Mouse (Mus musculus) liver, embryonic 11.5 days (tissue): Measurements from ENCODE around the gene Cradd. TPM values are rescaled to one million over a fixed set of nuclear protein-coding genes. Genes with fewer than 3 reads are reported as not detected.

Experiments used
- ATAC-seq: fragments of 200-750 bp; cut with Nextera tagmentation; replicated peaks from 2 replicates; pipeline ENCODE4 v1.8.0; 2017; ENCODE audit warnings: moderate number of reproducible peaks, mild to moderate bottlenecking, moderate TSS enrichment, moderate library complexity; ENCODE audit not compliant: low FRiP score
- DNase-seq: peaks from one replicate; pipeline ENCODE4 v3.0.0-alpha.2; 2017; ENCODE audit warnings: low spot score
- H3K27ac ChIP-seq: fragments of 300-500 bp; sonication (generic); 2 replicates; pipeline ENCODE4 v1.5.1; 2014; ENCODE audit warnings: mild to moderate bottlenecking, low read depth, low read length, control low read depth
- H3K27me3 ChIP-seq: fragments of 300-500 bp; sonication (generic); replicated peaks from 2 replicates; pipeline ENCODE4 v1.6.1; 2014; ENCODE audit warnings: low read length, mixed read lengths; ENCODE audit not compliant: control insufficient read depth, insufficient read depth
- H3K36me3 ChIP-seq: fragments of 300-500 bp; sonication (generic); 2 replicates; pipeline ENCODE4 v1.6.1; 2014; ENCODE audit warnings: mild to moderate bottlenecking, low read length, moderate library complexity, mixed read lengths; ENCODE audit not compliant: control insufficient read depth, insufficient read depth
- H3K4me1 ChIP-seq: fragments of 300-500 bp; sonication (generic); replicated peaks from 2 replicates; pipeline ENCODE4 v1.6.1; 2014; ENCODE audit warnings: low read length, mixed read lengths; ENCODE audit not compliant: control insufficient read depth, insufficient read depth
- H3K4me2 ChIP-seq: fragments of 300-500 bp; sonication (generic); 2 replicates; pipeline ENCODE4 v1.6.1; 2014; ENCODE audit warnings: mild to moderate bottlenecking, control low read depth, moderate library complexity
- H3K4me3 ChIP-seq: fragments of 300-500 bp; sonication (generic); 2 replicates; pipeline ENCODE4 v1.5.1; 2014; ENCODE audit warnings: low read depth, low read length, control low read depth
- H3K9ac ChIP-seq: fragments of 300-500 bp; sonication (generic); 2 replicates; pipeline ENCODE4 v1.6.1; 2014; ENCODE audit warnings: low read depth, low read length, control low read depth
- H3K9me3 ChIP-seq: fragments of 300-500 bp; sonication (generic); 2 replicates; pipeline ENCODE4 v1.6.1; 2016; ENCODE audit warnings: low read length, inconsistent platforms, mixed read lengths; ENCODE audit not compliant: control insufficient read depth
- WGBS: fragments of 180-500 bp; shearing (Covaris S2); extraction: QIAGEN DNeasy Blood & Tissue Kit; methylation state at CpG from one replicate; pipeline ENCODE4 v1.1.7; 2014; 5-methylcytosine and 5-hydroxymethylcytosine counted together
- polyA plus RNA-seq: library from polyadenylated mRNA; unstranded; fragments of >200 nt; fragmentation: Nextera tagmentation; extraction: Ambion mirVana; gene quantifications from 2 replicates; pipeline ENCODE4 v1.2.1, GENCODE M21; 2014

Gene Cradd
- polyA plus RNA-seq, 1 experiment from 2014 or later = 10.5 TPM

- H3K27ac ChIP-seq = no peak overlapping the region
- no peak overlapping the region for H3K4me2 ChIP-seq
- no peaks in the 10 kb centered on the region for H3K27me3 ChIP-seq
- H3K4me3 ChIP-seq = no peak overlapping the region
- no peak for DNase-seq
- 88% methylated on average over 5 of the region's 7 CpGs for WGBS
- no peaks in the 10 kb centered on the region for H3K4me1 ChIP-seq
- no peak overlapping the region for H3K9ac ChIP-seq
- H3K36me3 ChIP-seq = no peaks in the 10 kb centered on the region
- no peak for ATAC-seq
- no peaks in the 10 kb centered on the region for H3K9me3 ChIP-seq
Observed at GRCm38 (mm10) chr10:95156410-95156809, 167.5 kb downstream of the Cradd start.

DNA sequence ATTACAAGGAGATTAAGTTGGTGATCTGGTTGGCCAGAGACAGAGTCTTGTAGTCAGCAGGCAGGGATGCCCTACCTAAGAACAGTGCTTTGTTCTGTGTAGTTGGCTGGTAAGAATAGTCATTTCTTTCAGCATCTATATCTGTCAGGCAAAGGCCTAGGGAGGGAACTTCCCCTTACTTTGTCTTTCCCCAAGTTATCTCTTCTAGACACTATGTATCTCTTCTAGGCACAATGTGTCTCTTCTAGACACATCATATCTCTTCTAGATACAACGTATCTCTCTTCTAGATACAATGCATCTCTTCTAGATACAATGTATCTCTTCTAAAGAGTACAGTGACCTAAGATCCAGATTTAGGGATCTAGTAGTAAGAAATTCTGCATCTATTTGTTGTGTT lies 169.3 kb downstream of the Cradd start:
- Histone ChIP-seq H3K4me1 (no peaks in the 10 kb centered on the region), H3K9me3 (no peaks in the 10 kb centered on the region), H3K4me3 (no peak overlapping the region), H3K27ac (no peak overlapping the region), H3K9ac (no peak overlapping the region), H3K36me3 (no peaks in the 10 kb centered on the region), H3K27me3 (no peaks in the 10 kb centered on the region), H3K4me2 (no peak overlapping the region)
- WGBS = 55% methylated on average over 1 of the region's 1 CpGs
- DNase-seq (no peak), ATAC-seq (no peak)

GRCm38 (mm10) chr10:95153224-95153623 lies 170.7 kb downstream of the Cradd start:
- WGBS = 62% methylated on average over 7 of the region's 7 CpGs
- Histone ChIP-seq H3K9ac (no peak overlapping the region), H3K27me3 (no peaks in the 10 kb centered on the region), H3K9me3 (no peaks in the 10 kb centered on the region), H3K4me3 (no peak overlapping the region), H3K27ac (no peak overlapping the region), H3K4me1 (no peaks in the 10 kb centered on the region), H3K4me2 (no peak overlapping the region), H3K36me3 (no peaks in the 10 kb centered on the region)
- DNase-seq = no peak
- no peak for ATAC-seq

- Histone ChIP-seq H3K4me1 (no peaks in the 10 kb centered on the region), H3K4me2 (no peak overlapping the region), H3K9me3 (no peaks in the 10 kb centered on the region), H3K9ac (no peak overlapping the region), H3K36me3 (no peaks in the 10 kb centered on the region), H3K27me3 (no peaks in the 10 kb centered on the region), H3K27ac (no peak overlapping the region), H3K4me3 (no peak overlapping the region)
- ATAC-seq = no peak
- DNase-seq = no peak
- WGBS = 80% methylated on average over 9 of the region's 9 CpGs
Observed at GRCm38 (mm10) chr10:95152503-95152989, 171.4 kb downstream of the Cradd start.

DNA sequence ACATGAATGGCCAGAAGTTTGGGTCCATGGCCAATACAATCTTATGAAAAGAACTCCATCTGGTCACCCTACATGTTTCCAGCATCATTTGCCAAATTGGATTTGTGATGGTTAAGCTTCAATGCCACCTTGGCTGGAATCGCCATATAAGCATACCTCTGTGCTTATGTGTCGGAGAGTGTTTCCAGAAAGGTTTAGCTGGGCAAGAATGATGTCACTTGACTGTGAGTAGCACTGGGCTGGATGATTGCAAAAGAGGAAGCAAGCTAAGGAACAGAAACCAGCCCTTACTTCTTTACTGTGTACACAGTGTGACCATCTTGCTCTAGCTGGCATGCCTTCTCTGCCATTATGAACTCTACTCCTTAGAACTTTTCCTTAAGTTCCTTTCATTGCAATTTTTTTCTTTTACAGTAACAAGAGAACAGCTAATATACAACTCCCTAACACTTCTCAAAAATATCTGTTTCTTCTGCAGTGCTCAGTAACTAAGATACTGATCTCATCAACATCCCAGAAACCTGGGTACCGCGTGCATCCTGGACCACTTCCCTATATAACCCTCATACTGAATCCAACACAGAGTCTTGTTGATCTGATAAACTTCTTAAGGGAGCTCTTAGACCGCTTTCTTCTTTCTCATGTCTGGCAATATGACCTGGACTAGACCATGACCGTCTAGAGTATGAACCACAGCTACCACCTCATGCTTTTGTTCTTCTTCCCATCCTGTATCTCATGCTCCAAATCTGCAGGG lies 172.7 kb downstream of the Cradd start:
- no peak overlapping the region for H3K9ac ChIP-seq
- H3K4me2 ChIP-seq = no peak overlapping the region
- no peak overlapping the region for H3K27ac ChIP-seq
- no peak for DNase-seq
- no peaks in the 10 kb centered on the region for H3K9me3 ChIP-seq
- ATAC-seq = no peak
- WGBS = 82% methylated on average over 6 of the region's 6 CpGs
- no peaks in the 10 kb centered on the region for H3K27me3 ChIP-seq
- no peak overlapping the region for H3K4me3 ChIP-seq
- peaks cover 7% of the 10 kb centered on the region for H3K4me1 ChIP-seq
- H3K36me3 ChIP-seq = no peaks in the 10 kb centered on the region

- ATAC-seq (no peak), DNase-seq (no peak)
- WGBS = 52% methylated on average over 1 of the region's 1 CpGs
- Histone ChIP-seq H3K27ac (no peak overlapping the region), H3K9me3 (no peaks in the 10 kb centered on the region), H3K9ac (no peak overlapping the region), H3K4me2 (no peak overlapping the region), H3K4me1 (peaks cover 11% of the 10 kb centered on the region), H3K36me3 (no peaks in the 10 kb centered on the region), H3K27me3 (no peaks in the 10 kb centered on the region), H3K4me3 (no peak overlapping the region)
Observed at GRCm38 (mm10) chr10:95149666-95150065, 174.3 kb downstream of the Cradd start.

- H3K27me3 ChIP-seq = no peaks in the 10 kb centered on the region
- no peak overlapping the region for H3K9ac ChIP-seq
- H3K36me3 ChIP-seq = no peaks in the 10 kb centered on the region
- ATAC-seq (no peak), DNase-seq (no peak)
- H3K4me2 ChIP-seq = no peak overlapping the region
- WGBS = 87% methylated on average over 3 of the region's 3 CpGs
- H3K4me3 ChIP-seq = no peak overlapping the region
- H3K9me3 ChIP-seq = no peaks in the 10 kb centered on the region
- H3K27ac ChIP-seq = no peak overlapping the region
- H3K4me1 ChIP-seq = peaks cover 16% of the 10 kb centered on the region
Observed at GRCm38 (mm10) chr10:95148641-95149040, 175.3 kb downstream of the Cradd start.

- Histone ChIP-seq H3K4me1 (peaks cover 23% of the 10 kb centered on the region), H3K4me3 (no peak overlapping the region), H3K4me2 (no peak overlapping the region), H3K9ac (no peak overlapping the region), H3K36me3 (no peaks in the 10 kb centered on the region), H3K27me3 (no peaks in the 10 kb centered on the region), H3K27ac (no peak overlapping the region), H3K9me3 (no peaks in the 10 kb centered on the region)
- ATAC-seq (no peak), DNase-seq (no peak)
- WGBS = 78% methylated on average over 6 of the region's 6 CpGs
Observed at GRCm38 (mm10) chr10:95147136-95147901, 176.6 kb downstream of the Cradd start.
